Mouse (Mus musculus) limb, embryonic 14.5 days (tissue): ENCODE data around the gene Ccdc58. TPM values are rescaled to one million over a fixed set of nuclear protein-coding genes. Genes with fewer than 3 reads are reported as not detected.

Experiments used
- ATAC-seq: fragments of 200-750 bp; cut with Nextera tagmentation; 2 replicates; pipeline ENCODE4 v1.8.0; 2017; ENCODE audit warnings: low read depth, moderate number of reproducible peaks, moderate TSS enrichment; ENCODE audit not compliant: low FRiP score
- DNase-seq: peaks from one replicate; pipeline ENCODE4 v3.0.0-alpha.2; 2015; ENCODE audit warnings: low spot score
- H3K27ac ChIP-seq: fragments of 300-500 bp; sonication (generic); replicated peaks from 2 replicates; pipeline ENCODE4 v1.5.1; 2014; ENCODE audit warnings: low read depth, mild to moderate bottlenecking, low read length, moderate library complexity, mixed read lengths
- H3K27me3 ChIP-seq: fragments of 300-500 bp; sonication (generic); 2 replicates; pipeline ENCODE4 v1.6.1; 2014; ENCODE audit warnings: low read length, mixed read lengths; ENCODE audit not compliant: control insufficient read depth, insufficient read depth
- H3K36me3 ChIP-seq: fragments of 300-500 bp; sonication (generic); 2 replicates; pipeline ENCODE4 v1.6.1; 2014; ENCODE audit warnings: mild to moderate bottlenecking, low read length, moderate library complexity, mixed read lengths; ENCODE audit not compliant: control insufficient read depth, insufficient read depth
- H3K4me1 ChIP-seq: fragments of 300-500 bp; sonication (generic); 2 replicates; pipeline ENCODE4 v1.6.1; 2014; ENCODE audit warnings: antibody characterized with exemption, low read length, mixed read lengths; ENCODE audit not compliant: control insufficient read depth, insufficient read depth
- H3K4me2 ChIP-seq: fragments of 300-500 bp; sonication (generic); replicated peaks from 2 replicates; pipeline ENCODE4 v1.6.1; 2014; ENCODE audit warnings: low read depth, mild to moderate bottlenecking, low read length, moderate library complexity; ENCODE audit not compliant: severe bottlenecking
- H3K4me3 ChIP-seq: fragments of 300-500 bp; sonication (generic); replicated peaks from 2 replicates; pipeline ENCODE4 v1.5.1; 2014; ENCODE audit warnings: low read length
- H3K9ac ChIP-seq: fragments of 300-500 bp; sonication (generic); 2 replicates; pipeline ENCODE4 v1.6.1; 2014; ENCODE audit warnings: mild to moderate bottlenecking, low read depth, low read length, moderate library complexity; ENCODE audit not compliant: severe bottlenecking
- H3K9me3 ChIP-seq: fragments of 300-500 bp; sonication (generic); 2 replicates; pipeline ENCODE4 v1.6.1; 2016; ENCODE audit warnings: low read length; ENCODE audit not compliant: control insufficient read depth
- POLR2A ChIP-seq: fragments of 200-500 bp; IDR thresholded peaks from 2 replicates; pipeline ENCODE4 v1.8.0; 2012; ENCODE audit warnings: inconsistent platforms, mild to moderate bottlenecking, moderate library complexity, borderline replicate concordance; ENCODE audit not compliant: insufficient read depth, insufficient read length; ENCODE audit errors: extremely low read depth
- WGBS: fragments of 180-500 bp; shearing (Covaris S2); extraction: QIAGEN DNeasy Blood & Tissue Kit; methylation state at CpG from one replicate; pipeline ENCODE4 v1.1.7; 2014; 5-methylcytosine and 5-hydroxymethylcytosine counted together
- polyA plus RNA-seq, 2 experiments: library from polyadenylated mRNA; depleted of rRNA in 1 of 2; stranded (reverse) in 1 of 2; unstranded in 1 of 2; fragments of >200 nt; fragmentation: Nextera tagmentation in 1 of 2; extraction: Ambion mirVana in 1 of 2; gene quantifications; 2 replicates each; pipeline versions ENCODE4 v1.2.1 to v1.2.3; 2012 to 2014

Gene Ccdc58
- polyA plus RNA-seq, 2 experiments, result 56.2 to 70.2 TPM

DNA sequence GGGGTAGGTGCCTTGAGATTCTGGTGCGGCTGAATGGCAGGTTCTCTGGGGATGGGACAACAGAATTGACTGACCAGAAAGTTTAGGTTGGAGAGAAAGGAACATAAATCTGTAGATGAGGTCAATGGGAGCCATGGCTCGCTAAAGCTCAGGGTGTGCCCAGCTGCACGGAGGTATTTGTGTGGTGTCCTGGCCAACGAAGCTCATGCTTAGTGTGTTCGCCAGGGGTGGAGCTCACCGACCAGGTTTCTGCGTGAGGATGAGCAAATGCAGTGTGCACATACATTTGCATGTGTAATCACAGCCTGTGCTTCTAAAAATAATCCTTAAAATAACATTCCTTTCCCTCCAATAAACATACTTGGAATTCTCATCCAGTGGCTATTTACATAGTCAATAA is 56.6 kb downstream of the Ccdc58 start:
- Histone ChIP-seq H3K4me3 (no peak overlapping the region), H3K9ac (no peak overlapping the region), H3K4me1 (no peaks in the 10 kb centered on the region), H3K9me3 (no peaks in the 10 kb centered on the region), H3K36me3 (no peaks in the 10 kb centered on the region), H3K27ac (no peak overlapping the region), H3K4me2 (no peak overlapping the region), H3K27me3 (no peaks in the 10 kb centered on the region)
- 86% methylated on average over 7 of the region's 7 CpGs for WGBS
- DNase-seq (no peak), ATAC-seq (no peak)
- TF ChIP-seq POLR2A, result no peak

GRCm38 (mm10) chr16:36131141-36131540 is 59.7 kb downstream of the Ccdc58 start, which contains the start of gene Csta1:
Csta1 (minus strand) TSS chr16:36131241.
- WGBS, result 37% methylated on average over 1 of the region's 1 CpGs
- DNase-seq (no peak), ATAC-seq (no peak)
- Histone ChIP-seq H3K4me2 (no peak within 1 kb of the TSS), H3K9ac (no peak within 1 kb of the TSS), H3K36me3 (no peaks in the 10 kb centered on the region), H3K27me3 (no peaks in the 10 kb centered on the region), H3K4me1 (no peaks in the 10 kb centered on the region), H3K27ac (no peak within 1 kb of the TSS), H3K4me3 (no peak within 1 kb of the TSS), H3K9me3 (no peaks in the 10 kb centered on the region)
- no peak for TF ChIP-seq POLR2A

DNA sequence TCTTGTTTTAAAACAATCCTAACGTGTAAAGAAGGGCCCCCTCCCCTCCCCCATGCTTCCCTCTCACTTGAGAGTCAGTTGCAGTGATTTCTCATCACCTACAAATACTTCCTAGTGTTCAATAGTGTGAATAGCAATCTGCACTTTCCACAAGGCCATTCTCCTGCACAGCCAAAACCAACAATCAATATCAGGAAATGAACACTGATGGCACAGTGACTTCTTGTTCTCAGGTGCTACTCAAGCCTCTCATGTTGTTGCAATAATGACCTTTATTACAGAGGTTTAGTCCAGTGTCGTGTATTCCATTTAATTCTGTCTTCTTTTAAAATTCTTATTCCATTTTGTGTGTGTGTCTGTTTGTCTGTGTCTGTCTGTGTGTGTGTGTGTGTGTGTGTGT is 66.7 kb downstream of the Ccdc58 start:
- H3K27ac ChIP-seq, result no peak overlapping the region
- DNase-seq (no peak), ATAC-seq (no peak)
- 73% methylated on average over 2 of the region's 2 CpGs for WGBS
- H3K9me3 ChIP-seq, result no peaks in the 10 kb centered on the region
- H3K4me3 ChIP-seq, result no peak overlapping the region
- no peaks in the 10 kb centered on the region for H3K4me1 ChIP-seq
- H3K27me3 ChIP-seq, result no peaks in the 10 kb centered on the region
- H3K36me3 ChIP-seq, result no peaks in the 10 kb centered on the region
- no peak overlapping the region for H3K9ac ChIP-seq
- no peak for TF ChIP-seq POLR2A
- no peak overlapping the region for H3K4me2 ChIP-seq

Other genes with a start within 250 kb of the Ccdc58 start
- gene Parp14, start 200.1 kb upstream of the Ccdc58 start, polyA plus RNA-seq (2012; rRNA removed), result 0.85 and 1.1 TPM in 2 replicates
- 0.67 and 0.91 TPM in 2 replicates for gene Parp14, start 200.1 kb upstream of the Ccdc58 start, polyA plus RNA-seq (2014; fragmentation: Nextera tagmentation; extraction: Ambion mirVana)
- gene Parp9, start 133.2 kb upstream of the Ccdc58 start, polyA plus RNA-seq (2012; rRNA removed), result 3.5 and 4.1 TPM in 2 replicates
- gene Parp9, start 133.2 kb upstream of the Ccdc58 start, polyA plus RNA-seq (2014; fragmentation: Nextera tagmentation; extraction: Ambion mirVana), result 4.3 and 5.3 TPM in 2 replicates
- 1.8 and 2.0 TPM in 2 replicates for gene Dtx3l, start 132.5 kb upstream of the Ccdc58 start, polyA plus RNA-seq (2012; rRNA removed)
- gene Dtx3l, start 132.5 kb upstream of the Ccdc58 start, polyA plus RNA-seq (2014; fragmentation: Nextera tagmentation; extraction: Ambion mirVana), result 3.2 and 3.5 TPM in 2 replicates
- 14.7 and 15.4 TPM in 2 replicates for gene Kpna1, start 92.9 kb upstream of the Ccdc58 start, polyA plus RNA-seq (2012; rRNA removed)
- 38.7 and 39.5 TPM in 2 replicates for gene Kpna1, start 92.9 kb upstream of the Ccdc58 start, polyA plus RNA-seq (2014; fragmentation: Nextera tagmentation; extraction: Ambion mirVana)
- 5.2 and 6.1 TPM in 2 replicates for gene Wdr5b, start 30.5 kb upstream of the Ccdc58 start, polyA plus RNA-seq (2012; rRNA removed)
- gene Wdr5b, start 30.5 kb upstream of the Ccdc58 start, polyA plus RNA-seq (2014; fragmentation: Nextera tagmentation; extraction: Ambion mirVana), result 11.9 and 13.7 TPM in 2 replicates
- gene Fam162a, start 91 bp upstream of the Ccdc58 start, polyA plus RNA-seq (2012; rRNA removed), result 128 and 270 TPM in 2 replicates
- 474 and 497 TPM in 2 replicates for gene Fam162a, start 91 bp upstream of the Ccdc58 start, polyA plus RNA-seq (2014; fragmentation: Nextera tagmentation; extraction: Ambion mirVana)
- gene Csta1, start 59.6 kb downstream of the Ccdc58 start, polyA plus RNA-seq (2012; rRNA removed), result 0.36 and 0.83 TPM in 2 replicates
- gene Csta1, start 59.6 kb downstream of the Ccdc58 start, polyA plus RNA-seq (2014; fragmentation: Nextera tagmentation; extraction: Ambion mirVana), result 2.1 and 2.7 TPM in 2 replicates
- 1.2 and 1.8 TPM in 2 replicates for gene Stfa2l1, start 85.1 kb downstream of the Ccdc58 start, polyA plus RNA-seq (2012; rRNA removed)
- 0.76 and 1.9 TPM in 2 replicates for gene Stfa2l1, start 85.1 kb downstream of the Ccdc58 start, polyA plus RNA-seq (2014; fragmentation: Nextera tagmentation; extraction: Ambion mirVana)
- gene Gm5483, start 112.5 kb downstream of the Ccdc58 start, polyA plus RNA-seq (2012; rRNA removed), result 1.7 and 3.5 TPM in 2 replicates
- 0.58 and 5.1 TPM in 2 replicates for gene Gm5483, start 112.5 kb downstream of the Ccdc58 start, polyA plus RNA-seq (2014; fragmentation: Nextera tagmentation; extraction: Ambion mirVana)
- gene Gm5416, start 138.7 kb downstream of the Ccdc58 start, polyA plus RNA-seq (2012; rRNA removed), result not detected in 2 replicates
- gene Gm5416, start 138.7 kb downstream of the Ccdc58 start, polyA plus RNA-seq (2014; fragmentation: Nextera tagmentation; extraction: Ambion mirVana), result not detected in 2 replicates
- 0.22 and 0.44 TPM in 2 replicates for gene 2010005H15Rik, start 149.8 kb downstream of the Ccdc58 start, polyA plus RNA-seq (2012; rRNA removed)
- gene 2010005H15Rik, start 149.8 kb downstream of the Ccdc58 start, polyA plus RNA-seq (2014; fragmentation: Nextera tagmentation; extraction: Ambion mirVana), result not detected in 2 replicates
- 3.5 and 6.5 TPM in 2 replicates for gene Stfa1, start 205.3 kb downstream of the Ccdc58 start, polyA plus RNA-seq (2012; rRNA removed)
- gene Stfa1, start 205.3 kb downstream of the Ccdc58 start, polyA plus RNA-seq (2014; fragmentation: Nextera tagmentation; extraction: Ambion mirVana), result 5.8 and 13.8 TPM in 2 replicates